Mouse (Mus musculus) cortical plate, adult 2 months (tissue): ENCODE data around the gene Per2.

Experiments used
- CTCF ChIP-seq: fragments of 200-500 bp; IDR thresholded peaks from 2 replicates; pipeline ENCODE4 v1.5.1; 2011; ENCODE audit warnings: mild to moderate bottlenecking, control low read depth, low read length; ENCODE audit not compliant: insufficient read depth; ENCODE audit errors: extremely low read depth
- POLR2A ChIP-seq: fragments of 200-500 bp; IDR thresholded peaks from 2 replicates; pipeline ENCODE4 v1.6.1; 2011; ENCODE audit warnings: mild to moderate bottlenecking, low read length, control low read depth; ENCODE audit not compliant: insufficient read depth; ENCODE audit errors: extremely low read depth

DNA sequence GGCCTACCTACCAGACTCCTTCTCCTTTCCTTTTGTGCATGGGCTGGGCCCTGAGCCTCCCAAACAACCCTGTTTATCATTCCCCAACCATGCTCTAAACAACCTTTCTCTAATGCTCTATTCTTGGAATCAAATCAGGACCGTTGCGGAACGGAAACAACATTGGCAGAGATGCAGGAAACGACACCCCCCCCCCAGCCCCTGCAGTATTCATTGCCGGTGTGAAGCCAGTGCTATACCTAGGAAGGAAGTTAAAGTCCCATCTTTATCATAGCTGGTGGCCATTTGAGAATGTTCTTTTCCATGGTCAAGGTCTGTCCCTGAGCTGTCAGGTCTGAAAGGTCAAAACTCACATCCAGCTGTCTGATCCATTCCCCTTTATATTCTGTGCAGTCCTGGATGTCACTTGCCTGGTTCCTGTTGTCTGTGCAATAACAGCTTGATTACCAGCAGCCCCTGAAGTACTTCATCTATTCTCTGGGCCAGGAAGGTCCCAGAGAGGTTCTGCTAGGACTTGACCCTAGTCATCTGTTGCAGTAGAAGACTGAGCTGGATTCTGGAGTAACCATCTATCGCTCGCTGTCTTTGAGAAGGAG lies 23.6 kb upstream of the Per2 start:
- no peak for TF ChIP-seq CTCF
- no peak for TF ChIP-seq POLR2A
